Mouse (Mus musculus) kidney, embryonic 15.5 days (tissue): ENCODE results near the gene Gm49321. TPM values are rescaled to one million over a fixed set of nuclear protein-coding genes. Genes with fewer than 3 reads are reported as not detected.

Experiments
- ATAC-seq: fragments of 200-750 bp; cut with Nextera tagmentation; replicated peaks from 2 replicates; pipeline ENCODE4 v1.8.0; 2017; ENCODE audit warnings: moderate TSS enrichment; ENCODE audit not compliant: low FRiP score
- H3K27ac ChIP-seq: fragments of 300-500 bp; sonication (generic); 2 replicates; pipeline ENCODE4 v1.5.1; 2015; ENCODE audit warnings: mild to moderate bottlenecking, inconsistent platforms
- H3K27me3 ChIP-seq: fragments of 300-500 bp; sonication (generic); 2 replicates; pipeline ENCODE4 v1.6.1; 2015; ENCODE audit warnings: inconsistent platforms
- H3K36me3 ChIP-seq: fragments of 300-500 bp; sonication (generic); 2 replicates; pipeline ENCODE4 v1.6.1; 2015; ENCODE audit warnings: inconsistent platforms
- H3K4me1 ChIP-seq: fragments of 300-500 bp; sonication (generic); 2 replicates; pipeline ENCODE4 v1.6.1; 2015; ENCODE audit warnings: inconsistent platforms
- H3K4me2 ChIP-seq: fragments of 300-500 bp; sonication (generic); 2 replicates; pipeline ENCODE4 v1.6.1; 2015; ENCODE audit warnings: moderate library complexity, mild to moderate bottlenecking, inconsistent platforms
- H3K4me3 ChIP-seq: fragments of 300-500 bp; sonication (generic); replicated peaks from 2 replicates; pipeline ENCODE4 v1.5.1; 2015; ENCODE audit warnings: mild to moderate bottlenecking, inconsistent platforms
- H3K9ac ChIP-seq: fragments of 300-500 bp; sonication (generic); 2 replicates; pipeline ENCODE4 v1.6.1; 2015; ENCODE audit warnings: mild to moderate bottlenecking, inconsistent platforms
- H3K9me3 ChIP-seq: fragments of 300-500 bp; sonication (generic); replicated peaks from 2 replicates; pipeline ENCODE4 v1.6.1; 2016; ENCODE audit warnings: inconsistent platforms
- WGBS: fragments of 180-500 bp; shearing (Covaris S2); methylation state at CpG from one replicate; pipeline ENCODE4 v1.1.7; 2015; ENCODE audit warnings: mixed read lengths; 5-methylcytosine and 5-hydroxymethylcytosine counted together
- polyA plus RNA-seq: library from polyadenylated mRNA; unstranded; fragments of >200 nt; fragmentation: Nextera tagmentation; extraction: Ambion mirVana; gene quantifications from 2 replicates; pipeline ENCODE4 v1.2.1, GENCODE M21; 2015

Gene Gm49321
- polyA plus RNA-seq, 1 experiment from 2014 or later, result 10.5 TPM

GRCm38 (mm10) chr12:73952879-73953278 is 15.4 kb downstream of the Gm49321 start:
- no peaks in the 10 kb centered on the region for H3K9me3 ChIP-seq
- peak; percentile 72 for ATAC-seq
- 0 out of 2 replicates have a peak, but pooled peaks cover 3% of the 10 kb centered on the region for H3K27me3 ChIP-seq
- WGBS, result 18% methylated on average over 15 of the region's 15 CpGs
- peak overlapping the region; percentile 40 for H3K4me3 ChIP-seq
- H3K36me3 ChIP-seq, result peaks cover 5% of the 10 kb centered on the region; the same call in 1 of the 2 replicates
- peak overlapping the region; percentile 65 for H3K4me2 ChIP-seq
- H3K9ac ChIP-seq, result no peak overlapping the region
- no peak overlapping the region for H3K27ac ChIP-seq
- H3K4me1 ChIP-seq, result peaks cover 17% of the 10 kb centered on the region

- ATAC-seq, result no peak
- H3K27me3 ChIP-seq, result no peaks in the 10 kb centered on the region
- H3K4me3 ChIP-seq, result peak overlapping the region; percentile 40
Measured at GRCm38 (mm10) chr12:73953420-73954186, 16.1 kb downstream of the Gm49321 start.

GRCm38 (mm10) chr12:73954785-73955184 is 17.3 kb downstream of the Gm49321 start:
- ATAC-seq, result no peak
- Histone ChIP-seq H3K4me3 (no peak overlapping the region), H3K27ac (no peak overlapping the region), H3K9ac (no peak overlapping the region), H3K36me3 (no peaks in the 10 kb centered on the region), H3K27me3 (no peaks in the 10 kb centered on the region), H3K4me2 (no peak overlapping the region), H3K9me3 (no peaks in the 10 kb centered on the region), H3K4me1 (peaks cover 11% of the 10 kb centered on the region)
- whole genome bisulfite sequencing, result 56% methylated on average over 5 of the region's 5 CpGs

More at GRCm38 (mm10) chr12:73953420-73954186, 16.1 kb downstream of the Gm49321 start:
- H3K36me3 ChIP-seq, result no peaks in the 10 kb centered on the region
- no peaks in the 10 kb centered on the region for H3K9me3 ChIP-seq
- peaks cover 17% of the 10 kb centered on the region for H3K4me1 ChIP-seq
- H3K9ac ChIP-seq, result no peak overlapping the region
- 56% methylated on average over 14 of the region's 14 CpGs for WGBS
- no peak overlapping the region for H3K27ac ChIP-seq
- peak overlapping the region; percentile 65 for H3K4me2 ChIP-seq

- no peak overlapping the region for H3K4me2 ChIP-seq
Measured at GRCm38 (mm10) chr12:73957676-73958075, 20.2 kb downstream of the Gm49321 start.

GRCm38 (mm10) chr12:73958830-73959229 is 21.4 kb downstream of the Gm49321 start:
- Histone ChIP-seq H3K9ac (no peak overlapping the region), H3K4me3 (no peak overlapping the region), H3K27me3 (no peaks in the 10 kb centered on the region; the same call in 1 of the 2 replicates), H3K4me2 (no peak overlapping the region), H3K4me1 (no peaks in the 10 kb centered on the region), H3K9me3 (no peaks in the 10 kb centered on the region), H3K36me3 (no peaks in the 10 kb centered on the region), H3K27ac (no peak overlapping the region)
- ATAC-seq, result no peak
- WGBS, result 93% methylated on average over 2 of the region's 2 CpGs

More at GRCm38 (mm10) chr12:73957676-73958075, 20.2 kb downstream of the Gm49321 start:
- no peak for ATAC-seq
- H3K4me3 ChIP-seq, result no peak overlapping the region
- H3K4me1 ChIP-seq, result peaks cover 10% of the 10 kb centered on the region
- H3K9ac ChIP-seq, result no peak overlapping the region
- WGBS, result 96% methylated on average over 3 of the region's 3 CpGs
- H3K27ac ChIP-seq, result no peak overlapping the region
- no peaks in the 10 kb centered on the region for H3K9me3 ChIP-seq
- H3K27me3 ChIP-seq, result no peaks in the 10 kb centered on the region; the same call in 1 of the 2 replicates
- no peaks in the 10 kb centered on the region for H3K36me3 ChIP-seq

GRCm38 (mm10) chr12:73964291-73965281 is 27.1 kb downstream of the Gm49321 start, which contains the start of gene Snapc1:
Gene Snapc1 (plus strand): TSS chr12:73964481.
- H3K4me3 ChIP-seq, result peak within 1 kb of the TSS; percentile 78
- H3K9me3 ChIP-seq, result no peaks in the 10 kb centered on the region
- peak; percentile 100 for ATAC-seq
- peak within 1 kb of the TSS; percentile 82 for H3K4me2 ChIP-seq
- no peaks in the 10 kb centered on the region; the same call in 1 of the 2 replicates for H3K27me3 ChIP-seq
- peak within 1 kb of the TSS; percentile 63 for H3K27ac ChIP-seq
- H3K9ac ChIP-seq, result peak within 1 kb of the TSS; percentile 76
- peaks cover 25% of the 10 kb centered on the region for H3K36me3 ChIP-seq
- WGBS, result 1% methylated on average over 60 of the region's 60 CpGs
- peaks cover 10% of the 10 kb centered on the region for H3K4me1 ChIP-seq

- Histone ChIP-seq H3K4me1 (peaks cover 10% of the 10 kb centered on the region), H3K9ac (no peak overlapping the region), H3K36me3 (peaks cover 65% of the 10 kb centered on the region), H3K27ac (no peak overlapping the region), H3K4me3 (no peak overlapping the region), H3K9me3 (peaks cover 3% of the 10 kb centered on the region; the same call in 1 of the 2 replicates), H3K27me3 (no peaks in the 10 kb centered on the region), H3K4me2 (no peak overlapping the region)
- 94% methylated on average over 8 of the region's 8 CpGs for WGBS
- no peak for ATAC-seq
Measured at GRCm38 (mm10) chr12:73969142-73969541, 31.7 kb downstream of the Gm49321 start.

GRCm38 (mm10) chr12:73974584-73974983 is 37.1 kb downstream of the Gm49321 start:
- Histone ChIP-seq H3K4me3 (no peak overlapping the region), H3K27ac (no peak overlapping the region), H3K27me3 (no peaks in the 10 kb centered on the region), H3K36me3 (peaks cover 90% of the 10 kb centered on the region), H3K4me2 (no peak overlapping the region), H3K9ac (no peak overlapping the region), H3K4me1 (no peaks in the 10 kb centered on the region), H3K9me3 (peaks cover 3% of the 10 kb centered on the region; the same call in 1 of the 2 replicates)
- WGBS, result 90% methylated on average over 6 of the region's 6 CpGs
- no peak for ATAC-seq

- Histone ChIP-seq H3K9ac (no peak overlapping the region), H3K4me3 (no peak overlapping the region), H3K4me1 (no peaks in the 10 kb centered on the region), H3K27ac (no peak overlapping the region), H3K9me3 (no peaks in the 10 kb centered on the region), H3K27me3 (no peaks in the 10 kb centered on the region), H3K4me2 (no peak overlapping the region), H3K36me3 (peaks cover 87% of the 10 kb centered on the region)
- 92% methylated on average over 3 of the region's 3 CpGs for WGBS
- no peak for ATAC-seq
Measured at GRCm38 (mm10) chr12:73978144-73978543, 40.7 kb downstream of the Gm49321 start.

- WGBS, result 86% methylated on average over 5 of the region's 5 CpGs
- H3K27me3 ChIP-seq, result no peaks in the 10 kb centered on the region
- H3K36me3 ChIP-seq, result peaks cover 90% of the 10 kb centered on the region
Measured at GRCm38 (mm10) chr12:73979667-73980066, 42.2 kb downstream of the Gm49321 start.

GRCm38 (mm10) chr12:73982533-73982932 is 45.1 kb downstream of the Gm49321 start:
- 71% methylated on average over 14 of the region's 14 CpGs for WGBS
- no peak overlapping the region for H3K27ac ChIP-seq
- no peak overlapping the region for H3K4me2 ChIP-seq
- no peaks in the 10 kb centered on the region for H3K9me3 ChIP-seq
- no peaks in the 10 kb centered on the region for H3K27me3 ChIP-seq
- H3K4me3 ChIP-seq, result no peak overlapping the region
- peaks cover 82% of the 10 kb centered on the region for H3K36me3 ChIP-seq
- no peaks in the 10 kb centered on the region for H3K4me1 ChIP-seq
- 0 out of 2 replicates have a peak, but pooled peaks have one; percentile 25 for ATAC-seq
- H3K9ac ChIP-seq, result no peak overlapping the region

More at GRCm38 (mm10) chr12:73979667-73980066, 42.2 kb downstream of the Gm49321 start:
- no peak overlapping the region for H3K4me3 ChIP-seq
- no peak overlapping the region for H3K27ac ChIP-seq
- no peak overlapping the region for H3K9ac ChIP-seq
- ATAC-seq, result no peak
- H3K9me3 ChIP-seq, result no peaks in the 10 kb centered on the region
- H3K4me1 ChIP-seq, result no peaks in the 10 kb centered on the region
- no peak overlapping the region for H3K4me2 ChIP-seq
